Comparison of ENCODE assay signal across 22 mouse cellular contexts in the genomic region with DNA sequence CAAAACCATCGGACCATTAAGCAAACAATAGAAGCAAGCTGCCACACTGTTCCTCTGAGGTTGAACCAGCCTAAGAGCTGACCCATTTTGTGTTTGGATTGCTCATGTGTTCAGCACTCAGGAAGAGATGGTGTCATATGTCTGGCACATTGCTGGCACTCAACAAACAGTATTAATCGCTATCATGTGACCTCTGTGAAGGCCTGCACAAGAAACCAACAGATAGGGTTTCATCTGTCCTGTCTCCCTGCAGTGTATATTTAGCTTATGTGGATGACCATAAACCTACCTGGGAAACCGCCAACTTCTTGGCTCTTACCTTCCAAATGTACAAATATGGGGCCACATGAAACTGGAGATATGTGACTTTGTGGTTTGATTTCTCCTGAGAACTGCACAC.
A peak's percentile ranks its signal among the peaks of the same experiment; 100 is the strongest.
DNase-seq lines count a peak whose midpoint lies in the region; TF ChIP-seq lines count a peak whose summit lies in the region.
"Had no signal": no experiment of that assay in that cellular context is flagged by ENCODE, and none has a peak within 500 bp of the region (broad histone marks: within the 10 kb centered on the region; RNA-seq: fewer than 3 reads in every experiment).

No protein-coding gene starts in this region.

- WGBS in lung, adult 2 months = 65% methylated on average over 3 of the region's 3 CpGs

- H3K4me3 ChIP-seq in lung, adult 2 months (replicated peaks; ENCODE audit: extremely low read depth, low read depth, low read length) = no peak overlapping the region
- no peak overlapping the region for H3K4me3 ChIP-seq in left cerebral cortex, adult 2 months
- H3K4me3 ChIP-seq: forebrain, embryonic 15.5 days; layer of hippocampus, adult 2 months; liver, embryonic 15.5 days; midbrain, embryonic 12.5 days had no signal

- no peak for TF ChIP-seq POLR2A in lung, adult 2 months (IDR thresholded peaks at IDR 0.05; ENCODE audit: borderline replicate concordance, extremely low read depth, low read depth, low read length)

- intact Hi-C loops in left cerebral cortex, adult 2 months (cut with DNase I) = no loop called here

- no peak overlapping the region for H3K27ac ChIP-seq in left cerebral cortex, adult 2 months
- H3K27ac ChIP-seq: forebrain, embryonic 15.5 days; hindbrain, postnatal 0 days; layer of hippocampus, adult 2 months; liver, embryonic 15.5 days; midbrain, embryonic 12.5 days had no signal

- H3K4me1 ChIP-seq in lung, adult 2 months (ENCODE audit: control insufficient read depth, insufficient read depth, low read length) = no peaks in the 10 kb centered on the region; the same call in 1 of the 2 replicates
- H3K4me1 ChIP-seq: forebrain, embryonic 15.5 days; liver, embryonic 15.5 days; midbrain, embryonic 12.5 days had no signal

- no peak for TF ChIP-seq CTCF in lung, adult 2 months (IDR thresholded peaks at IDR 0.05; ENCODE audit: insufficient read depth, low read length)
- no peak for TF ChIP-seq CTCF in left cerebral cortex, adult 2 months (IDR thresholded peaks at IDR 0.05)

- peak; percentile 87 for DNase-seq in gastrocnemius, adult 18-20 months (ENCODE audit: low spot score)
- DNase-seq in gastrocnemius, postnatal 4 days (ENCODE audit: low spot score in 2 of 2) = no peak
- DNase-seq in lung, postnatal 36 days = peak; percentile 13
- DNase-seq in lung, adult 2 months = no peak
- peak; percentile 28 for DNase-seq in gastrocnemius, postnatal 10 days
- DNase-seq in left cerebral cortex, adult 2 months (ENCODE audit: extremely low spot score in 1 of 2, low spot score in 2 of 2) = no peak
- no peak for DNase-seq in left cerebral cortex, adult 9 months (ENCODE audit: low spot score in 2 of 2)
- no peak for DNase-seq in kidney, adult 18-20 months
- DNase-seq: adrenal gland, postnatal 10 days; cerebellum, adult 2 months; cerebellum, postnatal 25 days; embryo, embryonic 11 days; kidney, postnatal 25 days; layer of hippocampus, postnatal 36 days; liver; right cerebral cortex, postnatal 14 days; thymus, postnatal 14 days had no signal

Comparison
In these comparisons a context has a peak if more than half of its experiments do, and no peak if none do; other contexts are left out.
1. DNase-seq: peak in gastrocnemius, adult 18-20 months (single experiment), lung, postnatal 36 days (single experiment) and gastrocnemius, postnatal 10 days (single experiment); none in gastrocnemius, postnatal 4 days (0 of 2), lung, adult 2 months (single experiment), left cerebral cortex, adult 2 months (0 of 2), left cerebral cortex, adult 9 months (0 of 2) and kidney, adult 18-20 months (single experiment).